Mouse (Mus musculus) small intestine, adult 2 months (tissue): ENCODE measurements around the gene Pik3r2.

Experiments
- CTCF ChIP-seq: fragments of 200-500 bp; IDR thresholded peaks from 2 replicates; pipeline ENCODE4 v1.5.1; 2012; ENCODE audit warnings: low read depth, mild to moderate bottlenecking, control low read depth, inconsistent platforms, low read length, moderate library complexity, mixed read lengths; ENCODE audit not compliant: insufficient replicate concordance, insufficient read length; ENCODE audit errors: extremely low read depth
- POLR2A ChIP-seq: fragments of 200-500 bp; IDR thresholded peaks from 2 replicates; pipeline ENCODE4 v1.6.1; 2012; ENCODE audit warnings: low read depth, mild to moderate bottlenecking, control low read depth, inconsistent platforms, low read length, moderate library complexity

- TF ChIP-seq CTCF (no peak), POLR2A (no peak)
These were observed 35.5 kb upstream of the Pik3r2 start for GRCm38 (mm10) chr8:70812055-70812454.
